Mouse (Mus musculus) liver, embryonic 14.5 days (tissue): Measurements from ENCODE around the gene D10Wsu102e.

Source experiments
- CTCF ChIP-seq: IDR thresholded peaks from 2 replicates; pipeline ENCODE4 v1.5.1; 2016; ENCODE audit warnings: antibody characterized with exemption, low read depth, control low read depth
- EP300 ChIP-seq: IDR thresholded peaks from 2 replicates; pipeline ENCODE4 v1.6.1; 2016; ENCODE audit warnings: antibody characterized with exemption, low read depth

GRCm38 (mm10) chr10:83397336-83397735, 37.3 kb downstream of the D10Wsu102e start:
- TF ChIP-seq EP300 (no peak), CTCF (no peak)
